In the genomic region with DNA sequence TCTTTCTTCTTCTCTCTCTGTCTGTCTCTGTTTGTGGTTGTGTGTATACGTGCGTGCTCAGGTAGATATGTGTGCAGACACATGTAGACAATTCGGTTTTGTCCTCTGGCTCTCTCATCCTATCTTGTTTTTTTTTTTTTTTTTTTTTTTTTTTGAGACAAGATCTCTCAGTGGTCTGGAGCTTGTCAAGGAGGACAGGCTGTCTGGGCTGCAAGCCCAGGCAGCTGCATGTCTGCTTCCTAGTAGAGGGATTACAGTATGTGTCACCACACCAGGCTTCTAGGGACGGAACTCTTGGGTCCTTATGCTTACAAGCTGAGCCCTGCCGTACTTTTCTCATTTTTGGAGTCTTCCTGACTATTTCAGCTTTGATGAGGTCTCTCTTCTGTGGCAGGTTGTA, we compare ENCODE assay signal across 22 mouse cellular contexts.
DNase-seq lines count a peak whose midpoint lies in the region; ATAC-seq and TF ChIP-seq lines count a peak whose summit lies in the region.
"Had no signal": no experiment of that assay in that cellular context is flagged by ENCODE, and none has a peak within 500 bp of the region (broad histone marks: within the 10 kb centered on the region; RNA-seq: fewer than 3 reads in every experiment).

No protein-coding gene starts in this region.

- TF ChIP-seq CTCF in left cerebral cortex, adult 2 months (IDR thresholded peaks at IDR 0.05), result no peak

- no peaks in the 10 kb centered on the region for H3K36me3 ChIP-seq in heart, embryonic 16.5 days (ENCODE audit: control insufficient read depth, insufficient read depth)
- H3K36me3 ChIP-seq: embryonic facial prominence, embryonic 12.5 days; hindbrain, embryonic 12.5 days; liver, embryonic 12.5 days; midbrain, embryonic 13.5 days had no signal

- H3K9ac ChIP-seq in heart, embryonic 16.5 days (ENCODE audit: low read length), result peak overlapping the region; percentile 58
- H3K9ac ChIP-seq: embryonic facial prominence, embryonic 12.5 days; hindbrain, embryonic 12.5 days; liver, embryonic 12.5 days; lung, embryonic 14.5 days; midbrain, embryonic 13.5 days had no signal

- no peaks in the 10 kb centered on the region for H3K27me3 ChIP-seq in heart, embryonic 16.5 days (ENCODE audit: control insufficient read depth, insufficient read depth, low read length)
- H3K27me3 ChIP-seq: embryonic facial prominence, embryonic 12.5 days; hindbrain, embryonic 12.5 days; liver, embryonic 12.5 days; midbrain, embryonic 13.5 days had no signal

- 20% methylated on average over 5 of the region's 5 CpGs for WGBS in heart, embryonic 16.5 days

- DNase-seq in adrenal gland, postnatal 14 days, result peak; percentile 15
- DNase-seq in adrenal gland, postnatal 36 days, result no peak
- peak; percentile 20 for DNase-seq in kidney, postnatal 10 days
- DNase-seq in kidney, adult 8-10 months, result no peak
- DNase-seq in lung, postnatal 36 days, result no peak
- no peak for DNase-seq in urinary bladder, postnatal 10 days (ENCODE audit: low spot score)
- no peak for DNase-seq in left cerebral cortex, adult 2 months (ENCODE audit: extremely low spot score in 1 of 2, low spot score in 2 of 2)
- DNase-seq: adrenal gland, postnatal 10 days; cerebellum, adult 18-20 months; lung, embryonic 14.5 days; right cerebral cortex, postnatal 4 days; thymus, adult 2 months had no signal

- no peak overlapping the region for H3K4me3 ChIP-seq in heart, embryonic 16.5 days (ENCODE audit: low read length)
- H3K4me3 ChIP-seq in left cerebral cortex, adult 2 months, result no peak overlapping the region
- H3K4me3 ChIP-seq: embryonic facial prominence, embryonic 12.5 days; hindbrain, embryonic 12.5 days; layer of hippocampus, adult 2 months; liver, embryonic 12.5 days; midbrain, embryonic 13.5 days had no signal

- H3K9me3 ChIP-seq in heart, embryonic 16.5 days (replicated peaks; ENCODE audit: control insufficient read depth, low read length), result no peaks in the 10 kb centered on the region
- H3K9me3 ChIP-seq: embryonic facial prominence, embryonic 12.5 days; hindbrain, embryonic 12.5 days; liver, embryonic 12.5 days; midbrain, embryonic 13.5 days had no signal

- peak overlapping the region; percentile 88 for H3K27ac ChIP-seq in heart, embryonic 16.5 days (ENCODE audit: low read length)
- H3K27ac ChIP-seq in left cerebral cortex, adult 2 months, result no peak overlapping the region
- H3K27ac ChIP-seq: embryonic facial prominence, embryonic 12.5 days; hindbrain, embryonic 12.5 days; kidney, postnatal 0 days; layer of hippocampus, adult 2 months; liver, embryonic 12.5 days; macrophage; midbrain, embryonic 13.5 days had no signal

- intact Hi-C loops in left cerebral cortex, adult 2 months (cut with DNase I), result no loop called here

- peak; percentile 79 for ATAC-seq in heart, embryonic 16.5 days (replicated peaks; ENCODE audit: extremely low read depth, insufficient read depth, low FRiP score)
- ATAC-seq: forebrain, embryonic 16.5 days; inflammation-experienced regulatory T-cells, adult 6 months; liver, embryonic 12.5 days; midbrain, embryonic 13.5 days had no signal

- peak overlapping the region; percentile 45; the same call in 1 of the 2 replicates for H3K4me2 ChIP-seq in heart, embryonic 16.5 days (ENCODE audit: low read depth, low read length)
- H3K4me2 ChIP-seq: embryonic facial prominence, embryonic 12.5 days; hindbrain, embryonic 12.5 days; liver, embryonic 12.5 days; lung, embryonic 14.5 days; midbrain, embryonic 13.5 days had no signal

- peaks cover 40% of the 10 kb centered on the region for H3K4me1 ChIP-seq in heart, embryonic 16.5 days (ENCODE audit: control insufficient read depth, insufficient read depth, low read length)
- H3K4me1 ChIP-seq: midbrain, embryonic 13.5 days had no signal

Comparison
In these comparisons a context has a peak if more than half of its experiments do, and no peak if none do; other contexts are left out.
1. DNase-seq: peak in adrenal gland, postnatal 14 days (single experiment) and kidney, postnatal 10 days (single experiment); none in adrenal gland, postnatal 36 days (0 of 2), kidney, adult 8-10 months (0 of 2), lung, postnatal 36 days (single experiment), urinary bladder, postnatal 10 days (single experiment) and left cerebral cortex, adult 2 months (0 of 2).